Mouse (Mus musculus) limb, embryonic 12.5 days (tissue): Measurements from ENCODE around the gene Oit1. TPM values are rescaled to one million over a fixed set of nuclear protein-coding genes. Genes with fewer than 3 reads are reported as not detected.

Experiments
- ATAC-seq: fragments of 200-750 bp; cut with Nextera tagmentation; 2 replicates; pipeline ENCODE4 v1.8.0; 2017; ENCODE audit warnings: low read depth, moderate TSS enrichment; ENCODE audit not compliant: insufficient number of reproducible peaks, insufficient read depth, low FRiP score, low TSS enrichment
- H3K27ac ChIP-seq: fragments of 300-500 bp; sonication (generic); 2 replicates; pipeline ENCODE4 v1.5.1; 2016; ENCODE audit warnings: mild to moderate bottlenecking, moderate library complexity
- H3K27me3 ChIP-seq: fragments of 300-500 bp; sonication (generic); 2 replicates; pipeline ENCODE4 v1.6.1; 2016; ENCODE audit warnings: mild to moderate bottlenecking, moderate library complexity
- H3K36me3 ChIP-seq: fragments of 300-500 bp; sonication (generic); 2 replicates; pipeline ENCODE4 v1.6.1; 2016; ENCODE audit warnings: mild to moderate bottlenecking, moderate library complexity
- H3K4me1 ChIP-seq: fragments of 300-500 bp; sonication (generic); replicated peaks from 2 replicates; pipeline ENCODE4 v1.6.1; 2016
- H3K4me2 ChIP-seq: fragments of 300-500 bp; sonication (generic); 2 replicates; pipeline ENCODE4 v1.6.1; 2016; ENCODE audit warnings: mild to moderate bottlenecking, moderate library complexity
- H3K4me3 ChIP-seq: fragments of 300-500 bp; sonication (generic); replicated peaks from 2 replicates; pipeline ENCODE4 v1.5.1; 2016; ENCODE audit warnings: mild to moderate bottlenecking
- H3K9ac ChIP-seq: fragments of 300-500 bp; sonication (generic); replicated peaks from 2 replicates; pipeline ENCODE4 v1.6.1; 2016; ENCODE audit warnings: mild to moderate bottlenecking, moderate library complexity
- H3K9me3 ChIP-seq: fragments of 300-500 bp; sonication (generic); 2 replicates; pipeline ENCODE4 v1.6.1; 2016; ENCODE audit warnings: mild to moderate bottlenecking, moderate library complexity
- WGBS: fragments of 180-500 bp; shearing (Covaris S2); methylation state at CpG from one replicate; pipeline ENCODE4 v1.1.7; 2016; 5-methylcytosine and 5-hydroxymethylcytosine counted together
- polyA plus RNA-seq: library from polyadenylated mRNA; unstranded; fragments of >200 nt; fragmentation: Nextera tagmentation; extraction: Ambion mirVana; gene quantifications from 2 replicates; pipeline ENCODE4 v1.2.1, GENCODE M21; 2016

The Oit1 gene
- 0.23 TPM in 1 of 2 replicates, not detected in the other for polyA plus RNA-seq

GRCm38 (mm10) chr14:8378685-8379313 is at the start of gene Oit1:
Oit1 (minus strand) TSS chr14:8378754.
- Histone ChIP-seq H3K4me2 (no peak within 1 kb of the TSS), H3K27ac (no peak within 1 kb of the TSS; the same call in 1 of the 2 replicates), H3K36me3 (no peaks in the 10 kb centered on the region), H3K4me3 (no peak within 1 kb of the TSS), H3K9me3 (peaks cover 2% of the 10 kb centered on the region; the same call in 1 of the 2 replicates), H3K27me3 (no peaks in the 10 kb centered on the region), H3K9ac (no peak within 1 kb of the TSS), H3K4me1 (peaks cover 12% of the 10 kb centered on the region; the same call in 1 of the 2 replicates)
- peak; percentile 43; the same call in 1 of the 2 replicates for ATAC-seq
- WGBS: 41% methylated on average over 8 of the region's 8 CpGs

- 78% methylated on average over 3 of the region's 3 CpGs for WGBS
- no peak for ATAC-seq
- no peak overlapping the region for H3K27ac ChIP-seq
- no peaks in the 10 kb centered on the region for H3K9me3 ChIP-seq
- no peak overlapping the region for H3K9ac ChIP-seq
- H3K36me3 ChIP-seq: no peaks in the 10 kb centered on the region
- no peak overlapping the region for H3K4me2 ChIP-seq
- H3K4me3 ChIP-seq: no peak overlapping the region
- no peaks in the 10 kb centered on the region for H3K27me3 ChIP-seq
- peaks cover 12% of the 10 kb centered on the region; the same call in 1 of the 2 replicates for H3K4me1 ChIP-seq
Measured at GRCm38 (mm10) chr14:8422833-8423232, 44.3 kb upstream of the Oit1 start.

GRCm38 (mm10) chr14:8421199-8421787 is 42.7 kb upstream of the Oit1 start:
- H3K4me3 ChIP-seq: peak overlapping the region; percentile 3; the same call in 1 of the 2 replicates

DNA sequence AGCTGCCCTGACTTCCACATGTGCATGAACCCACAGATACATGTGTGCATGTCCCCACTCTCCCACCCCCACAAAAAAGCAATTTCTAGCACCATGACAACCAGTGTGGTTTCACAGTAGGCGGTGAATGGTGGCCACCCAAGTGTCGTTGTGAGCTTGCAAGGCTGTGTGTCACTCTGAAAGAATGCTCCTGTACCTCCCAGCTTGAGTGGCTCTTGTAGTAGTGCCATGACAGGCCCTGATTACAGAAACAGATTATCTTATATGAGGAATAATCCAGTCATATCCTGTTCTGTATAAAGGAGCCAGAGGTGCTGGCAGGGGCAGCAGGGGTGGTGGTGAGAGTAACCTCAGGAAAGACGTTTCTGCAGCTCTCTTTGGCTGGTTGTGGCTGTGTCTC is 40.1 kb upstream of the Oit1 start:
- no peaks in the 10 kb centered on the region for H3K36me3 ChIP-seq
- WGBS: 63% methylated on average over 3 of the region's 3 CpGs
- H3K27ac ChIP-seq: no peak overlapping the region
- H3K27me3 ChIP-seq: no peaks in the 10 kb centered on the region
- no peak overlapping the region for H3K4me3 ChIP-seq
- no peaks in the 10 kb centered on the region for H3K9me3 ChIP-seq
- no peak overlapping the region for H3K4me2 ChIP-seq
- H3K4me1 ChIP-seq: peaks cover 18% of the 10 kb centered on the region; the same call in 1 of the 2 replicates
- ATAC-seq: no peak
- H3K9ac ChIP-seq: no peak overlapping the region

More at GRCm38 (mm10) chr14:8421199-8421787, 42.7 kb upstream of the Oit1 start:
- WGBS: 17% methylated on average over 10 of the region's 10 CpGs
- Histone ChIP-seq H3K9ac (no peak overlapping the region), H3K4me2 (peak overlapping the region; percentile 46), H3K36me3 (no peaks in the 10 kb centered on the region), H3K9me3 (no peaks in the 10 kb centered on the region), H3K27ac (peak overlapping the region; percentile 75), H3K27me3 (no peaks in the 10 kb centered on the region), H3K4me1 (peaks cover 18% of the 10 kb centered on the region; the same call in 1 of the 2 replicates)
- no peak for ATAC-seq

DNA sequence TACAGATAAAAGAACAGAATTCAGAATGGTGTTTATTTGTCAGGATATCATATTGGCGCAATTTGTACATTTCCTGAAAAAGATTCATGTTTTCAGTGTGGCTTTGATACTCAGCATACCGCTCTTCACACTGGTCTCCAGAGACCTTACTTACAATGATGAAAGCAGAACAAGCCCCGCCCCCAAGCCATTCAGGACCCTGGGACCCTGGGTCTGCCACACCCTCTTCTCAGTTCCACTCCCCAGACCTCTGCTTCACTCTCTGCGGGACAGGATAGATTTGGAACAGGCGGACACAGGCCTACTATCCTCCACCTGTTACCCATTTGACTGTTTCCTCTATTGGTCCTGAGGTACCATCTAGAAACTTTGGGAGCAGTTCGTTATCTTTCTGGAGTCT is 27.4 kb upstream of the Oit1 start:
- H3K4me1 ChIP-seq: 0 out of 2 replicates have a peak, but pooled peaks cover 4% of the 10 kb centered on the region
- no peaks in the 10 kb centered on the region for H3K9me3 ChIP-seq
- H3K27me3 ChIP-seq: no peaks in the 10 kb centered on the region
- ATAC-seq: no peak
- no peak overlapping the region for H3K9ac ChIP-seq
- H3K4me2 ChIP-seq: no peak overlapping the region
- H3K36me3 ChIP-seq: no peaks in the 10 kb centered on the region
- WGBS: 54% methylated on average over 6 of the region's 6 CpGs
- H3K4me3 ChIP-seq: no peak overlapping the region
- no peak overlapping the region for H3K27ac ChIP-seq

- no peak overlapping the region for H3K4me2 ChIP-seq
- 0 out of 2 replicates have a peak, but pooled peaks cover 4% of the 10 kb centered on the region for H3K4me1 ChIP-seq
- ATAC-seq: no peak
- no peaks in the 10 kb centered on the region for H3K27me3 ChIP-seq
- H3K9ac ChIP-seq: no peak overlapping the region
- no peaks in the 10 kb centered on the region for H3K36me3 ChIP-seq
- H3K4me3 ChIP-seq: no peak overlapping the region
- 87% methylated on average over 3 of the region's 3 CpGs for WGBS
- H3K9me3 ChIP-seq: no peaks in the 10 kb centered on the region
- H3K27ac ChIP-seq: no peak overlapping the region
Measured at GRCm38 (mm10) chr14:8403310-8403709, 24.8 kb upstream of the Oit1 start.

GRCm38 (mm10) chr14:8398507-8398906 is 20.0 kb upstream of the Oit1 start:
- H3K4me3 ChIP-seq: no peak overlapping the region
- H3K27ac ChIP-seq: no peak overlapping the region
- H3K27me3 ChIP-seq: no peaks in the 10 kb centered on the region
- no peak overlapping the region for H3K9ac ChIP-seq
- no peaks in the 10 kb centered on the region for H3K4me1 ChIP-seq
- H3K9me3 ChIP-seq: no peaks in the 10 kb centered on the region
- ATAC-seq: no peak
- no peak overlapping the region for H3K4me2 ChIP-seq
- no peaks in the 10 kb centered on the region for H3K36me3 ChIP-seq

GRCm38 (mm10) chr14:8395690-8396287 is 17.2 kb upstream of the Oit1 start:
- Histone ChIP-seq H3K4me1 (no peaks in the 10 kb centered on the region), H3K4me2 (no peak overlapping the region), H3K9ac (no peak overlapping the region), H3K27me3 (no peaks in the 10 kb centered on the region), H3K4me3 (no peak overlapping the region), H3K36me3 (no peaks in the 10 kb centered on the region), H3K27ac (no peak overlapping the region), H3K9me3 (no peaks in the 10 kb centered on the region)
- 0 out of 2 replicates have a peak, but pooled peaks have one; percentile 59 for ATAC-seq
- 58% methylated on average over 7 of the region's 7 CpGs for WGBS

GRCm38 (mm10) chr14:8392181-8392825 is 13.7 kb upstream of the Oit1 start:
- H3K27ac ChIP-seq: no peak overlapping the region
- H3K4me3 ChIP-seq: no peak overlapping the region
- H3K9me3 ChIP-seq: no peaks in the 10 kb centered on the region
- H3K9ac ChIP-seq: no peak overlapping the region
- no peak for ATAC-seq
- no peaks in the 10 kb centered on the region for H3K27me3 ChIP-seq
- WGBS: 53% methylated on average over 6 of the region's 6 CpGs
- H3K4me1 ChIP-seq: no peaks in the 10 kb centered on the region
- H3K36me3 ChIP-seq: no peaks in the 10 kb centered on the region
- no peak overlapping the region for H3K4me2 ChIP-seq

DNA sequence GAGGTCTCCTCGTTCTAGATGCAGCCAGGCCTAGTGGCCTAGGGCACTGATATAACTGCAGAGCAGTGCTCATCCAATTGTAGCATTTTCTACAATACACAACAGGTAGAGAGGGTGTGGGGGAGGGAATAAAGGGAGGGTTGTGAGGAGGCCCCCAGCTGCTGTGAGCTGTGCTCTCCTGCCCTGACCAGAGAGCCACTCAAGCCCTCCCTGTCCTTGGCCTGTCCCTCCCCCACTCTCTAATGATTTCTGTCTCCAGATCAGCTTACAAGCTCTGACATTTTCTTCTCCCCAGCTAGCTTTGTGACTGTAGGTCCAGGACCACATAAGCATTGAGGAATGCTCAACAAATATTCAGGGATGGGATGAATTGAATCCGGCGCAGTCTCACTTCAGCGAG is 9.2 kb downstream of the Oit1 start:
- H3K9me3 ChIP-seq: no peaks in the 10 kb centered on the region
- H3K9ac ChIP-seq: no peak overlapping the region
- 74% methylated on average over 4 of the region's 4 CpGs for WGBS
- no peak overlapping the region for H3K4me2 ChIP-seq
- H3K4me1 ChIP-seq: peaks cover 22% of the 10 kb centered on the region
- no peak overlapping the region for H3K27ac ChIP-seq
- ATAC-seq: peak; percentile 29; the same call in 1 of the 2 replicates
- no peak overlapping the region for H3K4me3 ChIP-seq
- no peaks in the 10 kb centered on the region for H3K27me3 ChIP-seq
- H3K36me3 ChIP-seq: no peaks in the 10 kb centered on the region

- WGBS: 79% methylated on average over 1 of the region's 1 CpGs
Measured at GRCm38 (mm10) chr14:8368900-8369299, 9.7 kb downstream of the Oit1 start.

More at GRCm38 (mm10) chr14:8368900-8369299, 9.7 kb downstream of the Oit1 start:
- Histone ChIP-seq H3K9ac (no peak overlapping the region), H3K9me3 (no peaks in the 10 kb centered on the region), H3K27me3 (no peaks in the 10 kb centered on the region), H3K4me1 (peaks cover 22% of the 10 kb centered on the region), H3K4me2 (no peak overlapping the region), H3K36me3 (no peaks in the 10 kb centered on the region), H3K27ac (no peak overlapping the region), H3K4me3 (no peak overlapping the region)
- ATAC-seq: peak; percentile 13; the same call in 1 of the 2 replicates
